Comparison of ENCODE assay signal across 20 mouse cellular contexts in genomic region chr10:90637352-90637751, GRCm38 (mm10).
DNase-seq lines count a peak whose midpoint lies in the region; ATAC-seq lines count a peak whose summit lies in the region.
"Had no signal": no experiment of that assay in that cellular context is flagged by ENCODE, and none has a peak within 500 bp of the region (broad histone marks: within the 10 kb centered on the region; RNA-seq: fewer than 3 reads in every experiment).

No protein-coding gene starts in this region.

- H3K4me2 ChIP-seq in kidney, embryonic 16.5 days (replicated peaks; ENCODE audit: low read depth, low read length), result no peak overlapping the region
- H3K4me2 ChIP-seq in limb, embryonic 13.5 days (replicated peaks), result no peak overlapping the region
- H3K4me2 ChIP-seq: embryonic facial prominence, embryonic 15.5 days; hindbrain, embryonic 15.5 days; intestine, embryonic 15.5 days; limb, embryonic 15.5 days; lung, embryonic 14.5 days; midbrain, embryonic 13.5 days; neural tube, embryonic 13.5 days had no signal

- no peak overlapping the region for H3K9ac ChIP-seq in kidney, embryonic 16.5 days (replicated peaks; ENCODE audit: low read length)
- H3K9ac ChIP-seq in limb, embryonic 13.5 days, result no peak overlapping the region
- H3K9ac ChIP-seq: embryonic facial prominence, embryonic 15.5 days; hindbrain, embryonic 15.5 days; intestine, embryonic 15.5 days; limb, embryonic 15.5 days; liver, embryonic 14.5 days; lung, embryonic 14.5 days; midbrain, embryonic 13.5 days; neural tube, embryonic 13.5 days had no signal

- H3K9me3 ChIP-seq in kidney, embryonic 16.5 days (ENCODE audit: low read length), result peaks cover 4% of the 10 kb centered on the region; the same call in 1 of the 2 replicates
- peaks cover 4% of the 10 kb centered on the region; the same call in 1 of the 2 replicates for H3K9me3 ChIP-seq in limb, embryonic 13.5 days
- no peaks in the 10 kb centered on the region for H3K9me3 ChIP-seq in limb, embryonic 10.5 days (replicated peaks)
- H3K9me3 ChIP-seq: embryonic facial prominence, embryonic 15.5 days; heart, embryonic 10.5 days; hindbrain, embryonic 15.5 days; intestine, embryonic 15.5 days; limb, embryonic 15.5 days; midbrain, embryonic 13.5 days had no signal

- no peak overlapping the region for H3K27ac ChIP-seq in kidney, embryonic 16.5 days (ENCODE audit: low read length)
- no peak overlapping the region for H3K27ac ChIP-seq in limb, embryonic 13.5 days
- no peak overlapping the region for H3K27ac ChIP-seq in limb, embryonic 10.5 days
- H3K27ac ChIP-seq: embryonic facial prominence, embryonic 15.5 days; heart, embryonic 10.5 days; hindbrain, embryonic 15.5 days; intestine, embryonic 15.5 days; limb, embryonic 15.5 days; liver, embryonic 14.5 days; midbrain, embryonic 13.5 days; neural tube, embryonic 13.5 days had no signal

- ATAC-seq in kidney, embryonic 16.5 days (ENCODE audit: low FRiP score, low TSS enrichment), result peak; percentile 65; the same call in 1 of the 2 replicates
- ATAC-seq in limb, embryonic 13.5 days (ENCODE audit: low FRiP score, low read depth), result peak; percentile 40; the same call in 1 of the 2 replicates
- ATAC-seq: forebrain, embryonic 14.5 days; intestine, embryonic 15.5 days; midbrain, embryonic 13.5 days had no signal

- no peaks in the 10 kb centered on the region for H3K27me3 ChIP-seq in kidney, embryonic 16.5 days (ENCODE audit: insufficient read depth, low read length)
- no peaks in the 10 kb centered on the region for H3K27me3 ChIP-seq in limb, embryonic 13.5 days
- no peaks in the 10 kb centered on the region for H3K27me3 ChIP-seq in limb, embryonic 10.5 days (ENCODE audit: low read depth, poor library complexity, severe bottlenecking)
- H3K27me3 ChIP-seq: embryonic facial prominence, embryonic 15.5 days; hindbrain, embryonic 15.5 days; intestine, embryonic 15.5 days; limb, embryonic 15.5 days; midbrain, embryonic 13.5 days; neural tube, embryonic 13.5 days had no signal

- no peaks in the 10 kb centered on the region for H3K4me1 ChIP-seq in kidney, embryonic 16.5 days (ENCODE audit: insufficient read depth, low read length)
- no peaks in the 10 kb centered on the region for H3K4me1 ChIP-seq in limb, embryonic 13.5 days
- no peaks in the 10 kb centered on the region for H3K4me1 ChIP-seq in limb, embryonic 10.5 days
- H3K4me1 ChIP-seq: embryonic facial prominence, embryonic 15.5 days; heart, embryonic 10.5 days; intestine, embryonic 15.5 days; limb, embryonic 15.5 days; midbrain, embryonic 13.5 days had no signal

- DNase-seq in embryo, embryonic 11 days, result peak; percentile 17
- no peak for DNase-seq in embryo, embryonic 9.5 days (ENCODE audit: extremely low spot score)
- no peak for DNase-seq in kidney, adult 18-20 months
- DNase-seq in limb, embryonic 10.5 days (ENCODE audit: low spot score), result no peak
- peak; percentile 64 for DNase-seq in brain, adult 2 months (ENCODE audit: low read depth, low spot score)
- no peak for DNase-seq in adrenal gland, postnatal 14 days
- DNase-seq: gastrocnemius, postnatal 10 days; heart, postnatal 4 days; lung, embryonic 14.5 days had no signal

- H3K4me3 ChIP-seq in kidney, embryonic 16.5 days (ENCODE audit: low read length), result no peak overlapping the region
- no peak overlapping the region for H3K4me3 ChIP-seq in limb, embryonic 13.5 days
- H3K4me3 ChIP-seq in limb, embryonic 10.5 days, result no peak overlapping the region
- H3K4me3 ChIP-seq: embryonic facial prominence, embryonic 15.5 days; heart, embryonic 10.5 days; hindbrain, embryonic 15.5 days; intestine, embryonic 15.5 days; limb, embryonic 15.5 days; midbrain, embryonic 13.5 days; neural tube, embryonic 13.5 days had no signal

- WGBS in kidney, embryonic 16.5 days, result 39% methylated on average over 4 of the region's 4 CpGs
- WGBS in limb, embryonic 13.5 days, result 74% methylated on average over 4 of the region's 4 CpGs
- 87% methylated on average over 4 of the region's 4 CpGs for WGBS in limb, embryonic 10.5 days

- no peaks in the 10 kb centered on the region for H3K36me3 ChIP-seq in kidney, embryonic 16.5 days (ENCODE audit: insufficient read depth, low read length)
- H3K36me3 ChIP-seq in limb, embryonic 13.5 days, result no peaks in the 10 kb centered on the region
- H3K36me3 ChIP-seq in limb, embryonic 10.5 days, result no peaks in the 10 kb centered on the region
- H3K36me3 ChIP-seq: embryonic facial prominence, embryonic 15.5 days; heart, embryonic 10.5 days; hindbrain, embryonic 15.5 days; intestine, embryonic 15.5 days; limb, embryonic 15.5 days; midbrain, embryonic 13.5 days; neural tube, embryonic 13.5 days had no signal

Comparison
In these comparisons a context has a peak if more than half of its experiments do, and no peak if none do; other contexts are left out.
1. DNase-seq: peak in embryo, embryonic 11 days (single experiment) and brain, adult 2 months (single experiment); none in embryo, embryonic 9.5 days (single experiment), kidney, adult 18-20 months (single experiment), limb, embryonic 10.5 days (single experiment) and adrenal gland, postnatal 14 days (single experiment).